Mouse (Mus musculus): ENCODE results near the gene Rab43.

DNA sequence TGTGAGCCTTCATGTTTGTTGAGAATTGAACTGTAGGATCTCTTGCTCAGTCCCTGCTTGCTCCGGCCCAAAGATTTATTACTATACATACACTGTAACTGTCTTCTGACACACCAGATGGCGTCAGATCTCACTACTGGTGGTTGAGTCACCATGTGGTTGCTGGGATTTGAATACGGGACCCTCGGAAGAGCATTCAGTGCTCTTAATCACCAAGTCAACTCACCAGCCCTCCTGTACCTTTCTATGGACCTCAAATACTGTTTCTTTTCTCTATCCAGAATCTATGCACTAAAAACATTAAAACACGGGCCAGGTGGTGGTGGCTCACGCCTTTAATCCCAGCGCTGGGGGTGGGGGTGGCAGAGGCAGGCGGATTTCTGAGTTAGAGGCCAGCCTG lies 29.7 kb upstream of the Rab43 start:
- TF ChIP-seq CTCF (IDR thresholded peaks at IDR 0.05; ENCODE audit: low read depth, low read length) (no peak), POLR2A (IDR thresholded peaks at IDR 0.05; ENCODE audit: borderline replicate concordance, low read depth, low read length) (no peak)

Measured in bone marrow macrophage, adult 2 months (primary cell).